Mouse (Mus musculus) bone marrow macrophage, adult 2 months (primary cell): Measurements from ENCODE around the gene Tmem121. TPM values are rescaled to one million over a fixed set of nuclear protein-coding genes. Genes with fewer than 3 reads are reported as not detected.
A peak's percentile ranks its signal among the peaks of the same experiment; 100 is the strongest.
"Not testable (repeated sequence)": the region's sequence is repeated elsewhere in the genome, so short reads cannot be mapped to it uniquely, and the experiment has no call there.

ENCODE experiments used
- H3K27ac ChIP-seq: 2 replicates; pipeline ENCODE4 v1.5.1; 2012; ENCODE audit warnings: low read depth, low read length; ENCODE audit not compliant: insufficient read depth
- H3K4me1 ChIP-seq: 2 replicates; pipeline ENCODE4 v1.6.1; 2012; ENCODE audit warnings: low read length; ENCODE audit not compliant: control insufficient read depth, insufficient read depth
- H3K4me3 ChIP-seq: 2 replicates; pipeline ENCODE4 v1.5.1; 2012; ENCODE audit warnings: mild to moderate bottlenecking, low read length, moderate library complexity; ENCODE audit not compliant: insufficient read depth
- CTCF ChIP-seq: IDR thresholded peaks from 2 replicates; pipeline ENCODE4 v1.5.1; 2012; ENCODE audit warnings: low read depth, mild to moderate bottlenecking, low read length, moderate library complexity
- POLR2A ChIP-seq: IDR thresholded peaks from 2 replicates; pipeline ENCODE4 v1.6.1; 2012; ENCODE audit warnings: mild to moderate bottlenecking, low read depth, low read length, borderline replicate concordance
- polyA plus RNA-seq: library from polyadenylated mRNA; stranded (reverse); fragments of >200 nt; gene quantifications from 2 replicates; pipeline ENCODE4 v1.2.4, GENCODE M21; 2012; ENCODE audit not compliant: missing spikeins, insufficient read depth, insufficient read length

The Tmem121 gene
- polyA plus RNA-seq, 1 experiment: not detected

DNA sequence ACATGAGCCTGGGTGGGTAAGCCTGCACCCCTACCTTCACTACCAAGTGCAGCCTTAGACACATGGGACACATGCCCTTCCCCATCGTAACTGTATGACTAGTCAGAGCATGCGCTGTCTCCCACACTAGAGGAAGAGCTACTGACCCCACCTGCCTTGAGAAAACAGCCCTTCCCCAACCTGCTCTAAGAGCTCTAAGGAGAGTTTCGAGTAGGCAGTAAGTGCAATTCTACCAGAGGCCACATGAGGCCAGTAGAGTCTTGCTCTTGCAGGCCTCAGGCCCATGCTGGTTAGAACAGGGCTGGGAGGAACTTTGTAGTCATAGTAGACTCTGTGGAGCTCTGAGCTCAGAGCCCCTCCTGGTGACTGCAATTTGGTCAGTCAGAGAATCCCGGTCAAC is 34.7 kb downstream of the Tmem121 start:
- H3K27ac ChIP-seq: no peak overlapping the region
- no peak for TF ChIP-seq POLR2A
- 0 out of 2 replicates have a peak, but pooled peaks have one; percentile 51 for TF ChIP-seq CTCF

GRCm38 (mm10) chr12:113221289-113221688 is 35.6 kb downstream of the Tmem121 start:
- no peak overlapping the region for H3K27ac ChIP-seq
- H3K4me1 ChIP-seq: peaks cover 5% of the 10 kb centered on the region; the same call in 1 of the 2 replicates
- H3K4me3 ChIP-seq: no peak overlapping the region
- peak; percentile 59; the same call in 1 of the 2 replicates for TF ChIP-seq CTCF
- TF ChIP-seq POLR2A: no peak

More for the DNA sequence above, 34.7 kb downstream of the Tmem121 start:
- peaks cover 5% of the 10 kb centered on the region; the same call in 1 of the 2 replicates for H3K4me1 ChIP-seq
- no peak overlapping the region for H3K4me3 ChIP-seq

- peak overlapping the region; percentile 55 for H3K4me3 ChIP-seq
- no peak for TF ChIP-seq POLR2A
- TF ChIP-seq CTCF: peak; percentile 93
- H3K4me1 ChIP-seq: peaks cover 5% of the 10 kb centered on the region; the same call in 1 of the 2 replicates
- no peak overlapping the region for H3K27ac ChIP-seq
Measured at GRCm38 (mm10) chr12:113222121-113222636, 36.4 kb downstream of the Tmem121 start.

- Histone ChIP-seq H3K27ac (no peak overlapping the region), H3K4me1 (peaks cover under 1% of the 10 kb centered on the region; the same call in 1 of the 2 replicates), H3K4me3 (no peak overlapping the region)
- TF ChIP-seq CTCF (no peak), POLR2A (no peak)
Measured at GRCm38 (mm10) chr12:113222748-113223147, 37.0 kb downstream of the Tmem121 start.

GRCm38 (mm10) chr12:113224206-113224605 is 38.5 kb downstream of the Tmem121 start:
- Histone ChIP-seq H3K27ac (no peak overlapping the region), H3K4me3 (no peak overlapping the region), H3K4me1 (no peaks in the 10 kb centered on the region)
- TF ChIP-seq POLR2A: no peak
- peak; percentile 54 for TF ChIP-seq CTCF

DNA sequence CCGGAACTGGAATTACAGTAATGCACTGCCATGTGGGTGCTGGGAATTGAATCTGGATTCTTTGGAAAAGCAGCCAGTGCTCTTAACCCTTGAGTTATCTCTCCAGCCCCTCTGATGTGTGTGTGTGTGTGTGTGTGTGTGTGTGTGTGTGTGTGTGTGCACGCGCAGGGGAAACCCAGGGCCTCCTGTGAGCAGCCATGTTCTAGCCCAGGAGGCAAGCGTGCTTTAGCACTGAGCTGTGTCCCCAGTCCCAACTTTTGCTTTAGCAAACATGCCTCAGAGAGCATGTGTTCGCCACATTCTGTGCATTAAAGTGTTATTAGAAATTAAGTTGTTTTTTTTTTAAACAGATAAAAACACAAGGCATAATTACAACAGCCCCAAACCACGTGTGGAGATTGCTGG is 39.0 kb downstream of the Tmem121 start:
- no peaks in the 10 kb centered on the region for H3K4me1 ChIP-seq
- TF ChIP-seq CTCF (no peak), POLR2A (no peak)
- H3K4me3 ChIP-seq: no peak overlapping the region
- H3K27ac ChIP-seq: no peak overlapping the region

DNA sequence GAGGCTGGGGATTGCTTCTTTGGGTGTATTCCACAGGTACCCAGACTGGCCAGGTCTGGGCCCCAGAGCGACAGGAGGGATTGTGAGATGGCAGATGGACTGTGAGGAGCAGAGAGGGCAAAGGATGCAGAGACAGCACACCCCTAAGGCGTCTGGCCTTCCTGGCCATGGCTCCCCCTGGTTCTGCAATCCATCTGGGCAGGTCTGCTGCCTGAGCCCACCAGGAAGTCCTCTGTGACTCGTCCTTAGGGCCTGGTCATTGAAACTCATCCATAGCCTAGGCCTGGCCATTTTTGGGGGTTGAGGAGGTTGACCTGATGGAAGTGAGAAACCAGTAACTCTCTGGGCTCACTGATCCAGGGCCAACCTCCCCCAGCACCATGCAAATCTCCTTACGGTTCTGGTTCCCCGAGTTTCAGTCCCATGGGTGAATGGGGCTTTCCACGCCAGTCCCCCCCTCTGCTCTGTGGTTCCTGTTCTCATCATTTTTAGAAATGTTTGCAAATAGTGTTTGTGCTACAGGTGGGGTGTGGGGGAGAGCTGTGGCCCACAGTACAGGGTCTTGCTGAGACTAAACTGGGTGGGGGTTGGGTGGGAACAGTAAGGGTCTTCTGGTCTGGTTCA is 42.4 kb downstream of the Tmem121 start:
- no peak overlapping the region for H3K27ac ChIP-seq
- TF ChIP-seq CTCF (no peak), POLR2A (no peak)
- no peaks in the 10 kb centered on the region for H3K4me1 ChIP-seq
- no peak overlapping the region for H3K4me3 ChIP-seq

GRCm38 (mm10) chr12:113230741-113231140 is 45.0 kb downstream of the Tmem121 start:
- Histone ChIP-seq H3K4me3 (no peak overlapping the region), H3K4me1 (no peaks in the 10 kb centered on the region), H3K27ac (no peak overlapping the region)
- no peak for TF ChIP-seq POLR2A
- TF ChIP-seq CTCF: no peak

- not testable (repeated sequence) for H3K4me3 ChIP-seq, H3K4me1 ChIP-seq, H3K27ac ChIP-seq
Measured at GRCm38 (mm10) chr12:113231551-113232263, 46.0 kb downstream of the Tmem121 start.

DNA sequence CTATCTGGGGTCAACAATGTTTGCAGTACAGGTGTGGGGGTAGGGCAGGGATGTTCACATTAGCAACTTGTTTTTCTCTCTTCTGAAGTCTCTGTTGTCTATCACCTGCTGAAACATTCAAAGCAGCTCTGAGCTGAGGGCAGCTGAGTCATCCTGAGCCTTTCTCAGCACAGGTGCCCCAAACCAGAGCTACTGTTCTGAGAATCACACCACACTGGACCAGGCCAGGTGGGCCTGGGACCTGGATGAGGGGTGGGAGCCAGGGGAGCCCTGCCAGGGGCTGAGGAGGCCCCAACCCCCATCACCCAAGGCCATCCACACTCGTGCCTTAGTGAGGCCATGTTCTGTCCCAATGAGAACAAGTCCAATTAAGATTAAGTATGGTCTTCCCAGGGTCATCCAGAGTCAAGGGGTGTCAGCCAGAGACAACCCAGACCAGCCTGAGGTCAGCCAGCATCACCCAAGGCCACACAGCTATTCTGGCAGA is 46.6 kb downstream of the Tmem121 start:
- H3K4me1 ChIP-seq, H3K4me3 ChIP-seq, H3K27ac ChIP-seq: not testable (repeated sequence)

Other genes starting within 250 kb of the Tmem121 start
- gene Nudt14, start 243.8 kb upstream of the Tmem121 start, polyA plus RNA-seq: 31.4 and 32.1 TPM in 2 replicates
- gene Btbd6, start 209.4 kb upstream of the Tmem121 start, polyA plus RNA-seq: 9.0 and 9.9 TPM in 2 replicates
- 42.1 and 49.9 TPM in 2 replicates for gene Brf1, start 185.2 kb upstream of the Tmem121 start, polyA plus RNA-seq
- 53.4 and 62.2 TPM in 2 replicates for gene Pacs2, start 171.4 kb upstream of the Tmem121 start, polyA plus RNA-seq
- not detected in 2 replicates for gene Tex22, start 111.4 kb upstream of the Tmem121 start, polyA plus RNA-seq
- 38.9 and 43.0 TPM in 2 replicates for gene Mta1, start 87.7 kb upstream of the Tmem121 start, polyA plus RNA-seq
- gene Crip2, start 45.7 kb upstream of the Tmem121 start, polyA plus RNA-seq: 1.1 and 2.3 TPM in 2 replicates
- gene Crip1, start 39.6 kb upstream of the Tmem121 start, polyA plus RNA-seq: 582 and 589 TPM in 2 replicates
- gene Tedc1, start 29.5 kb upstream of the Tmem121 start, polyA plus RNA-seq: 7.1 and 8.7 TPM in 2 replicates